Mouse (Mus musculus): Measurements from ENCODE around the gene Rnf24. TPM values are rescaled to one million over a fixed set of nuclear protein-coding genes. Genes with fewer than 3 reads are reported as not detected.

Gene Rnf24
- polyA plus RNA-seq, 1 experiment from 2014 or later = 9.7 TPM

- H3K27me3 ChIP-seq (replicated peaks; ENCODE audit: low read depth, poor library complexity, severe bottlenecking) = no peaks in the 10 kb centered on the region
- peaks cover 16% of the 10 kb centered on the region for H3K4me1 ChIP-seq
- no peak overlapping the region for H3K27ac ChIP-seq (replicated peaks)
- H3K4me3 ChIP-seq = no peak overlapping the region
- H3K36me3 ChIP-seq (replicated peaks) = no peaks in the 10 kb centered on the region
- WGBS = 55% methylated on average over 3 of the region's 3 CpGs
- DNase-seq (ENCODE audit: low spot score) = no peak
- H3K9me3 ChIP-seq = no peaks in the 10 kb centered on the region
Measured at GRCm38 (mm10) chr2:131255738-131256137, 97.0 kb downstream of the Rnf24 start.

GRCm38 (mm10) chr2:131254329-131254713, 98.4 kb downstream of the Rnf24 start:
- DNase-seq (ENCODE audit: low spot score) = no peak
- no peaks in the 10 kb centered on the region for H3K9me3 ChIP-seq
- 79% methylated on average over 2 of the region's 2 CpGs for WGBS
- H3K4me3 ChIP-seq = no peak overlapping the region
- peaks cover 13% of the 10 kb centered on the region for H3K4me1 ChIP-seq
- no peaks in the 10 kb centered on the region for H3K36me3 ChIP-seq (replicated peaks)
- no peaks in the 10 kb centered on the region for H3K27me3 ChIP-seq (replicated peaks; ENCODE audit: low read depth, poor library complexity, severe bottlenecking)
- peak overlapping the region; percentile 40; the same call in 1 of the 2 replicates for H3K27ac ChIP-seq (replicated peaks)

- peak; percentile 67 for DNase-seq (ENCODE audit: low spot score)
- no peaks in the 10 kb centered on the region for H3K27me3 ChIP-seq (replicated peaks; ENCODE audit: low read depth, poor library complexity, severe bottlenecking)
- H3K27ac ChIP-seq (replicated peaks) = peak overlapping the region; percentile 40; the same call in 1 of the 2 replicates
- H3K36me3 ChIP-seq (replicated peaks) = peaks cover 4% of the 10 kb centered on the region
- peaks cover 13% of the 10 kb centered on the region for H3K4me1 ChIP-seq
- 35% methylated on average over 7 of the region's 7 CpGs for WGBS
- H3K4me3 ChIP-seq = no peak overlapping the region
- no peaks in the 10 kb centered on the region for H3K9me3 ChIP-seq
Measured at GRCm38 (mm10) chr2:131253681-131254328, 98.9 kb downstream of the Rnf24 start.

Small RNA genes lying within 50 kb of the gene (microRNA-seq; reads per million reads assigned to microRNA genes)
- 128 reads per million, percentile 51 among the genes with 10 or more reads in this experiment for gene Mir103-2

Other genes starting within 250 kb of the Rnf24 start
- 9.7 and 14.1 TPM in 2 replicates for gene Hspa12b, start 225.6 kb downstream of the Rnf24 start, polyA plus RNA-seq (2016; fragmentation: Nextera tagmentation; extraction: Ambion mirVana)
- gene Gm11037, start 219.4 kb downstream of the Rnf24 start, polyA plus RNA-seq (2016; fragmentation: Nextera tagmentation; extraction: Ambion mirVana) = not detected in 2 replicates
- gene 1700037H04Rik, start 192.8 kb downstream of the Rnf24 start, polyA plus RNA-seq (2016; fragmentation: Nextera tagmentation; extraction: Ambion mirVana) = 115 and 119 TPM in 2 replicates
- 7.4 and 7.6 TPM in 2 replicates for gene Cenpb, start 172.8 kb downstream of the Rnf24 start, polyA plus RNA-seq (2016; fragmentation: Nextera tagmentation; extraction: Ambion mirVana)
- gene Cdc25b, start 165.9 kb downstream of the Rnf24 start, polyA plus RNA-seq (2016; fragmentation: Nextera tagmentation; extraction: Ambion mirVana) = 50.0 and 52.6 TPM in 2 replicates
- gene Spef1, start 165.6 kb downstream of the Rnf24 start, polyA plus RNA-seq (2016; fragmentation: Nextera tagmentation; extraction: Ambion mirVana) = 3.2 TPM in 2 replicates
- 23.3 and 25.3 TPM in 2 replicates for gene Ap5s1, start 145.8 kb downstream of the Rnf24 start, polyA plus RNA-seq (2016; fragmentation: Nextera tagmentation; extraction: Ambion mirVana)
- gene Mavs, start 118.8 kb downstream of the Rnf24 start, polyA plus RNA-seq (2016; fragmentation: Nextera tagmentation; extraction: Ambion mirVana) = 19.4 and 20.4 TPM in 2 replicates
- gene Pank2, start 90.4 kb downstream of the Rnf24 start, polyA plus RNA-seq (2016; fragmentation: Nextera tagmentation; extraction: Ambion mirVana) = 44.2 and 44.6 TPM in 2 replicates
- gene Smox, start 138.6 kb upstream of the Rnf24 start, polyA plus RNA-seq (2016; fragmentation: Nextera tagmentation; extraction: Ambion mirVana) = 36.0 and 42.0 TPM in 2 replicates
- 0.08 TPM in 1 of 2 replicates, not detected in the other for gene Adra1d, start 209.4 kb upstream of the Rnf24 start, polyA plus RNA-seq (2016; fragmentation: Nextera tagmentation; extraction: Ambion mirVana)

Data from embryonic facial prominence, embryonic 10.5 days (tissue).